Mouse (Mus musculus) MEL (cell line): ENCODE results near the gene Krtap5-4. TPM values are rescaled to one million over a fixed set of nuclear protein-coding genes. Genes with fewer than 3 reads are reported as not detected.
"Not testable (repeated sequence)": the region's sequence is repeated elsewhere in the genome, so short reads cannot be mapped to it uniquely, and the experiment has no call there.

ENCODE experiments used
- DNase-seq: peaks from one replicate; pipeline ENCODE4 v3.0.0; 2011; ENCODE audit warnings: low read depth, low spot score
- H3K27ac ChIP-seq: 2 replicates; pipeline ENCODE4 v1.5.1; 2012; ENCODE audit warnings: low read depth, mild to moderate bottlenecking, control low read depth, low read length, moderate library complexity; ENCODE audit not compliant: control insufficient read depth
- H3K27me3 ChIP-seq, 2 experiments: fragments of 150-350 bp in 1 of 2; sonication (generic) in 1 of 2; 2 replicates each; pipeline ENCODE4 v1.6.1; 2012; ENCODE audit warnings: low read length in 2 of 2, mild to moderate bottlenecking in 2 of 2, improper control_type of control experiment in 1 of 2, moderate library complexity in 1 of 2; ENCODE audit not compliant: insufficient read depth in 2 of 2, control insufficient read depth in 1 of 2
- H3K36me3 ChIP-seq, 2 experiments: 2 replicates each; pipeline ENCODE4 v1.6.1; 2012 to 2014; ENCODE audit warnings: low read length in 2 of 2, improper control_type of control experiment in 1 of 2, inconsistent platforms in 1 of 2, mild to moderate bottlenecking in 1 of 2; ENCODE audit not compliant: insufficient read depth in 2 of 2, control insufficient read depth in 1 of 2
- H3K4me1 ChIP-seq, 2 experiments: fragments of 150-350 bp in 1 of 2; sonication (generic) in 1 of 2; 2 replicates each; pipeline ENCODE4 v1.6.1; 2012; ENCODE audit warnings: low read length in 2 of 2, improper control_type of control experiment in 1 of 2, mild to moderate bottlenecking in 1 of 2; ENCODE audit not compliant: insufficient read depth in 2 of 2, control insufficient read depth in 1 of 2
- H3K4me3 ChIP-seq, 2 experiments: fragments of 150-350 bp in 1 of 2; sonication (generic) in 1 of 2; 2 replicates each; pipeline ENCODE4 v1.5.1; 2012; ENCODE audit warnings: low read depth in 2 of 2, low read length in 2 of 2, mild to moderate bottlenecking in 2 of 2, moderate library complexity in 2 of 2, control low read depth in 1 of 2, improper control_type of control experiment in 1 of 2; ENCODE audit not compliant: control insufficient read depth in 1 of 2, insufficient read depth in 1 of 2
- H3K79me2 ChIP-seq: 2 replicates; pipeline ENCODE4 v1.6.1; 2012; ENCODE audit warnings: mild to moderate bottlenecking, low read length, moderate library complexity; ENCODE audit not compliant: control insufficient read depth, poor library complexity, insufficient read depth
- H3K9ac ChIP-seq: 2 replicates; pipeline ENCODE4 v1.6.1; 2012; ENCODE audit warnings: low read depth, mild to moderate bottlenecking, control low read depth, low read length, moderate library complexity; ENCODE audit not compliant: control insufficient read depth, poor library complexity, severe bottlenecking
- H3K9me3 ChIP-seq: fragments of 150-350 bp; sonication (generic); replicated peaks from 2 replicates; pipeline ENCODE4 v1.6.1; 2012; ENCODE audit warnings: mild to moderate bottlenecking, low read length, improper control_type of control experiment, moderate library complexity; ENCODE audit not compliant: insufficient read depth
- BHLHE40 ChIP-seq: IDR thresholded peaks from 2 replicates; pipeline ENCODE4 v1.6.1; 2012; ENCODE audit warnings: low read depth, mild to moderate bottlenecking, inconsistent platforms, low read length, improper control_type of control experiment, borderline replicate concordance
- EP300 ChIP-seq, 2 experiments: IDR thresholded peaks; 2 replicates each; pipeline ENCODE4 v1.6.1; 2011; ENCODE audit warnings: improper control_type of control experiment in 2 of 2, low read length in 2 of 2, low read depth in 1 of 2, mild to moderate bottlenecking in 1 of 2
- ETS1 ChIP-seq: IDR thresholded peaks from 2 replicates; pipeline ENCODE4 v1.6.1; 2012; ENCODE audit warnings: low read depth, mild to moderate bottlenecking, inconsistent platforms, low read length, improper control_type of control experiment, moderate library complexity
- MAZ ChIP-seq: IDR thresholded peaks from 2 replicates; pipeline ENCODE4 v1.6.1; 2012; ENCODE audit warnings: low read depth, mild to moderate bottlenecking, inconsistent platforms, low read length, improper control_type of control experiment
- MXI1 ChIP-seq: IDR thresholded peaks from 2 replicates; pipeline ENCODE4 v1.6.1; 2011; ENCODE audit warnings: mild to moderate bottlenecking, low read depth, low read length, improper control_type of control experiment
- MYC ChIP-seq: IDR thresholded peaks from 2 replicates; pipeline ENCODE4 v1.6.1; 2011; ENCODE audit warnings: low read depth, mild to moderate bottlenecking, low read length, improper control_type of control experiment, moderate library complexity
- RAD21 ChIP-seq: IDR thresholded peaks from 2 replicates; pipeline ENCODE4 v1.6.1; 2011; ENCODE audit warnings: mild to moderate bottlenecking, low read depth, low read length, improper control_type of control experiment
- SMC3 ChIP-seq: IDR thresholded peaks from 2 replicates; pipeline ENCODE4 v1.6.1; 2011; ENCODE audit warnings: low read depth, low read length, improper control_type of control experiment
- USF2 ChIP-seq, 2 experiments: IDR thresholded peaks; 2 replicates each; pipeline ENCODE4 v1.6.1; 2011 to 2012; ENCODE audit warnings: improper control_type of control experiment in 2 of 2, low read length in 2 of 2, borderline replicate concordance in 1 of 2, inconsistent platforms in 1 of 2, low read depth in 1 of 2, mild to moderate bottlenecking in 1 of 2; ENCODE audit not compliant: insufficient read depth in 1 of 2
- ZMIZ1 ChIP-seq: IDR thresholded peaks from 2 replicates; pipeline ENCODE4 v1.6.1; 2012; ENCODE audit warnings: low read depth, mild to moderate bottlenecking, inconsistent platforms, low read length, improper control_type of control experiment, moderate library complexity
- ZNF384 ChIP-seq: IDR thresholded peaks from 2 replicates; pipeline ENCODE4 v1.6.1; 2012; ENCODE audit warnings: low read depth, mild to moderate bottlenecking, inconsistent platforms, low read length, improper control_type of control experiment
- polyA plus RNA-seq, 2 experiments: library from polyadenylated mRNA; stranded (reverse) in 1 of 2; unstranded in 1 of 2; fragments of >175 nt in 1 of 2; fragments of >200 nt in 1 of 2; gene quantifications; 2 replicates each; pipeline versions ENCODE4 v1.2.1 to v1.2.4; 2012; ENCODE audit warnings: low replicate concordance in 2 of 2, low read depth in 1 of 2; ENCODE audit not compliant: insufficient read length in 2 of 2, insufficient read depth in 1 of 2, missing spikeins in 1 of 2
- total RNA-seq: library from RNA; depleted of rRNA; stranded (reverse); fragments of 300-350 nt; gene quantifications from 2 replicates; pipeline ENCODE4 v1.2.3, GENCODE M21; 2012

Gene Krtap5-4
- total and polyA plus RNA-seq, 3 experiments, result not detected

DNA sequence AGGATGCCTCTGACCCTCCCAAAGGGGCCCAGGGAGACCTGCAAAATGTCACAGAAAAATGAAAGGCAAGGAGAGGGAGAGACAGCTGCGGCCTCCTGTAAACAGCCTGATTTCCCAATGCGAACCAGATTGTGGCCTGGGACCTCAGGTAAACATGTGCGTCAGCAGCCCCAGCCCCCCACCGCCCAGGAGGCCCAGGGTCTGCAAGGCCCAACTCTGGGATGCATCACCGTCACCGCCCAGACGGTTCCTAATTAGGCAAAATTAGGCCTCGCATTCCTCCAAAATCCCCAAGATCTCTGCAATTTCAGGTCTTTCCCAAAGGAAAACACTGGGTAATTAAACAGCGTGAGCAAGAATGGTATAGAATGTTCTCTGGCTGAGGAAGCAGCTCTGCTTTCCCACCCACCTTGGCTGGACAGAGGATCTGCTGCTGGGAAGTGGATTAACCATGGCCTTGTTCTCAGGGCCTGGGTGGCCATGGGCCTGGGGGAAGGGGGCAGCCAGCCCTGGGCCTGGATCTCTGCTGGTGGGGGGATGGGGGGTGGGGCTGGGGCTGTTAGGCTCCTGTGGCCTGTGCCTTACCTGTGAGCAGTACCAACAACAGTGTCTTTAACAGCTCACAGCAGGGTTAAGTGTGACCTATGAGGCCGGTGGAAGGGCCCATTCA lies 18.4 kb downstream of the Krtap5-4 start:
- DNase-seq, H3K79me2 ChIP-seq, H3K9ac ChIP-seq, H3K4me1 ChIP-seq, H3K27me3 ChIP-seq, H3K27ac ChIP-seq, H3K4me3 ChIP-seq, H3K9me3 ChIP-seq, H3K36me3 ChIP-seq: not testable (repeated sequence)

DNA sequence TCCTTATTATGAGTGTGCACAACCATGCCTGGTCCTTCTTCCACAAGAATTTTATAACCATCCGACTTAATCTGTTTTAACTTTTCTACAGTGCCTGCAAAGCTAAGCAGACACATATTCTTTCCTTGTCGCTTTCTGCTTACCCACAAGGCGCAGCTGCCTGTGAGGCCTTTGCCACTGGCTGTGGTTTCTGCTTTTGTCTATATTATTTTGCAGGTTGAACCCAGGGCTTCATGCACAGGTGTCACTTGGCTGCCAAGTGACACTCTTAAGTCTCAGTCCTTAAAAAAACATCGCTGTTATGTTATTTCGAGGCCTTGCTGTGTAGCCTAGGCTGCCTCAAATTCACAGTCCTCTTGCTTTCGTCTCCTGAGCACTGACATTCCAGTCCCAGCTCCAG lies 19.3 kb downstream of the Krtap5-4 start:
- peaks cover 9 to 10% of the 10 kb centered on the region in 2 experiments for H3K27me3 ChIP-seq
- DNase-seq, result no peak
- no peak overlapping the region for H3K9ac ChIP-seq

DNA sequence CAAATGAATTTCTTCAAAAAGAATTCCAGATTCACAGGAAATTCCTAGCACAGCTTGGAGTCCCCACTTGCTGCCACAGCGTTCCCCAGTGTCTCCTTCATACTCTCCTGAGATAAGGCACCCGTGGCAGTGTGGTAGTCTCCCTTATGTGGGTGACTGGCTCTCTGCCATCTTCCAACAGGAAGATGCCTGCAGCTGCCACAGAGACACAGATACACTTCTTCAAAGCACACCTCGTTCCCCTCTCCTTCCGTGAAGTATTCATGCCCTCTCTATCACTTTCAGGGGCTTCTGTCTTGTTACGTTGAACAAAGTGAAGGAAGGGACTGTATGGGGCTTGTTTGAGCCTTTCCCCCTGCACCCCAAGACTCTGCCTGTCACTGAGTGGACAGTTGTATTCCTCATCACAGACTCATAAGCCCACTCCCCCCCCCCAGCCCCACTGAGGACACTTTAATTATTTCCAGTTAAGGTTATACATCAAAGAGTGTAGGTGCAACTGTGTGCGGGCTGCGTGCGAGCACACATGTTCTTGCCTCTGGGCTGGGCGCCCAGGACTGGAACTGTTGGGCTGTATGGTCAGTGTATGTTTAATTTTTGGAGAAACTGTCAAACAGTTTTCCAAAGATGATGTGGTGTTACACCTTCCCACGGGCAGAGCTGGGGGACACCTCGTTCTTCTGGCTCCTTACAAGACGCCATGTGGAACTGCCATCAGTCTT lies 20.2 kb downstream of the Krtap5-4 start:
- Histone ChIP-seq H3K4me1 (no peaks in the 10 kb centered on the region), H3K4me3 (no peak overlapping the region), H3K27ac (no peak overlapping the region), H3K36me3 (no peaks in the 10 kb centered on the region), H3K27me3 (peaks cover 9 to 11% of the 10 kb centered on the region in 2 experiments), H3K79me2 (no peaks in the 10 kb centered on the region), H3K9me3 (no peaks in the 10 kb centered on the region), H3K9ac (no peak overlapping the region)
- TF ChIP-seq RAD21 (no peak), SMC3 (no peak), ZNF384 (no peak), EP300 (IDR thresholded peaks at IDR 0.05; ENCODE audit: low read depth in 1 of 2, low read length in 2 of 2) (no peak), ZMIZ1 (no peak), BHLHE40 (no peak), MYC (no peak)
- no peak for DNase-seq

More for the DNA sequence above, 19.3 kb downstream of the Krtap5-4 start:
- Histone ChIP-seq H3K9me3 (no peaks in the 10 kb centered on the region), H3K4me3 (no peak overlapping the region), H3K79me2 (no peaks in the 10 kb centered on the region), H3K36me3 (no peaks in the 10 kb centered on the region), H3K4me1 (no peaks in the 10 kb centered on the region), H3K27ac (no peak overlapping the region)
- TF ChIP-seq ETS1 (no peak), MYC (no peak), MAZ (no peak), USF2 (IDR thresholded peaks at IDR 0.05; ENCODE audit: borderline replicate concordance in 1 of 2, insufficient read depth in 1 of 2, low read depth in 1 of 2, low read length in 2 of 2) (no peak), RAD21 (no peak), ZNF384 (no peak), MXI1 (no peak)
